Mouse (Mus musculus) lung, adult 2 months (tissue): Measurements from ENCODE around the gene Dcdc2a.

Source experiments
- CTCF ChIP-seq: fragments of 200-500 bp; IDR thresholded peaks from 2 replicates; pipeline ENCODE4 v1.5.1; 2011; ENCODE audit warnings: mild to moderate bottlenecking, low read length, control low read depth; ENCODE audit not compliant: insufficient read depth
- POLR2A ChIP-seq: fragments of 200-500 bp; IDR thresholded peaks from 2 replicates; pipeline ENCODE4 v1.6.1; 2011; ENCODE audit warnings: low read depth, mild to moderate bottlenecking, control low read depth, low read length, borderline replicate concordance; ENCODE audit errors: extremely low read depth

GRCm38 (mm10) chr13:25254478-25255263 is 198.9 kb downstream of the Dcdc2a start:
- TF ChIP-seq POLR2A (no peak), CTCF (no peak)
